33 mouse cellular contexts compared by ENCODE assay signal in genomic region chr2:12229721-12230120, GRCm38 (mm10).
A peak's percentile ranks its signal among the peaks of the same experiment; 100 is the strongest.
DNase-seq lines count a peak whose midpoint lies in the region; ATAC-seq and TF ChIP-seq lines count a peak whose summit lies in the region.
"Had no signal": no experiment of that assay in that cellular context is flagged by ENCODE, and none has a peak within 500 bp of the region (broad histone marks: within the 10 kb centered on the region; RNA-seq: fewer than 3 reads in every experiment).

No protein-coding gene starts in this region.

- no peak overlapping the region for H3K27ac ChIP-seq in liver, adult 2 months (replicated peaks; ENCODE audit: insufficient read depth, low read depth, low read length)
- H3K27ac ChIP-seq in liver, embryonic 11.5 days (ENCODE audit: low read depth, low read length): no peak overlapping the region
- H3K27ac ChIP-seq: embryonic facial prominence, embryonic 10.5 days; embryonic facial prominence, embryonic 13.5 days; gastrocnemius, adult 2 months; heart, embryonic 15.5 days; hindbrain, embryonic 10.5 days; hindbrain, embryonic 13.5 days; intestine, embryonic 15.5 days had no signal

- DNase-seq in adrenal gland, adult 2 months: peak; percentile 28
- no peak for DNase-seq in adrenal gland, postnatal 4 days (ENCODE audit: low spot score in 2 of 2)
- peak; percentile 62 for DNase-seq in liver, adult 2 months (ENCODE audit: extremely low read depth, low read depth, low spot score)
- DNase-seq in liver, embryonic 11.5 days (ENCODE audit: low spot score): no peak
- DNase-seq in adipocyte (ENCODE audit: low spot score): peak; percentile 32
- peak; percentile 79 for DNase-seq in gonadal fat pad, adult 2 months (ENCODE audit: low read depth)
- DNase-seq in right cerebral cortex, postnatal 4 days: no peak
- DNase-seq: B cell, adult 2 months; cerebellum, adult 11-12 months; cerebellum, adult 8-10 months; cerebellum, postnatal 10 days; cerebellum, postnatal 36 days; embryo, embryonic 11 days; forebrain, postnatal 0 days; gastrocnemius, adult 2 months; gastrocnemius, postnatal 14 days; heart, adult 18-20 months; heart, postnatal 10 days; heart, postnatal 36 days; kidney, adult 11 months had no signal

- H3K9ac ChIP-seq in liver, adult 2 months (ENCODE audit: low read depth, low read length): no peak overlapping the region
- H3K9ac ChIP-seq in liver, embryonic 11.5 days (ENCODE audit: low read depth, low read length): no peak overlapping the region
- H3K9ac ChIP-seq: embryonic facial prominence, embryonic 13.5 days; forebrain, postnatal 0 days; heart, embryonic 12.5 days; heart, embryonic 15.5 days; hindbrain, embryonic 13.5 days; intestine, embryonic 15.5 days had no signal

- H3K27me3 ChIP-seq in liver, adult 2 months (ENCODE audit: control insufficient read depth, insufficient read depth, low read length): no peaks in the 10 kb centered on the region
- H3K27me3 ChIP-seq in liver, embryonic 11.5 days (replicated peaks; ENCODE audit: control insufficient read depth, insufficient read depth, low read length): no peaks in the 10 kb centered on the region
- H3K27me3 ChIP-seq: CH12.LX; embryonic facial prominence, embryonic 13.5 days; heart, embryonic 12.5 days; heart, embryonic 15.5 days; hindbrain, embryonic 13.5 days; intestine, embryonic 15.5 days had no signal

- H3K9me3 ChIP-seq in liver, embryonic 11.5 days (ENCODE audit: control insufficient read depth, low read length): no peaks in the 10 kb centered on the region
- H3K9me3 ChIP-seq: embryonic facial prominence, embryonic 10.5 days; embryonic facial prominence, embryonic 13.5 days; G1E; heart, embryonic 12.5 days; heart, embryonic 15.5 days; hindbrain, embryonic 10.5 days; hindbrain, embryonic 13.5 days; intestine, embryonic 15.5 days had no signal

- no peaks in the 10 kb centered on the region for H3K79me2 ChIP-seq in liver, adult 2 months (ENCODE audit: control insufficient read depth, insufficient read depth, low read length)

- WGBS in liver, adult 2 months: 14% methylated on average over 2 of the region's 2 CpGs
- 80% methylated on average over 2 of the region's 2 CpGs for WGBS in liver, embryonic 11.5 days

- ATAC-seq in liver, embryonic 11.5 days (replicated peaks; ENCODE audit: low FRiP score): no peak
- ATAC-seq: activated CD4-positive, CD25-positive, alpha-beta regulatory T cell, adult 4 months; forebrain, embryonic 14.5 days; forebrain, postnatal 0 days; hindbrain, embryonic 16.5 days; intestine, embryonic 15.5 days had no signal

- no peak for TF ChIP-seq POLR2A in liver, adult 2 months (IDR thresholded peaks at IDR 0.05; ENCODE audit: extremely low read depth, insufficient read depth, low read length)

- H3K4me1 ChIP-seq in liver, adult 2 months (ENCODE audit: control insufficient read depth, insufficient read depth, low read length): no peaks in the 10 kb centered on the region; the same call in 1 of the 2 replicates
- H3K4me1 ChIP-seq in liver, embryonic 11.5 days (replicated peaks; ENCODE audit: control insufficient read depth, insufficient read depth, low read length): no peaks in the 10 kb centered on the region
- H3K4me1 ChIP-seq: hindbrain, embryonic 13.5 days; intestine, embryonic 15.5 days had no signal

- no peak overlapping the region for H3K4me2 ChIP-seq in liver, embryonic 11.5 days
- H3K4me2 ChIP-seq: embryonic facial prominence, embryonic 13.5 days; heart, embryonic 12.5 days; heart, embryonic 15.5 days; hindbrain, embryonic 13.5 days; intestine, embryonic 15.5 days had no signal

- no peak for TF ChIP-seq CTCF in liver, adult 2 months (IDR thresholded peaks at IDR 0.05; ENCODE audit: low read depth, low read length)

- H3K36me3 ChIP-seq in liver, adult 2 months (ENCODE audit: control insufficient read depth, insufficient read depth, low read length): no peaks in the 10 kb centered on the region
- H3K36me3 ChIP-seq in liver, embryonic 11.5 days (ENCODE audit: control insufficient read depth, insufficient read depth, low read length): no peaks in the 10 kb centered on the region
- H3K36me3 ChIP-seq: embryonic facial prominence, embryonic 10.5 days; G1E; heart, embryonic 12.5 days; heart, embryonic 15.5 days; hindbrain, embryonic 10.5 days; hindbrain, embryonic 13.5 days; intestine, embryonic 15.5 days had no signal

- H3K4me3 ChIP-seq in liver, adult 2 months (ENCODE audit: insufficient read depth, low read depth, low read length): no peak overlapping the region
- H3K4me3 ChIP-seq in liver, embryonic 11.5 days (ENCODE audit: low read depth, low read length): no peak overlapping the region
- H3K4me3 ChIP-seq: embryonic facial prominence, embryonic 10.5 days; embryonic facial prominence, embryonic 13.5 days; erythroblast, embryonic 14.5 days; gastrocnemius, adult 2 months; heart, embryonic 12.5 days; heart, embryonic 15.5 days; hindbrain, embryonic 10.5 days; hindbrain, embryonic 13.5 days; intestine, embryonic 15.5 days had no signal

Comparison
In these comparisons a context has a peak if more than half of its experiments do, and no peak if none do; other contexts are left out.
1. DNase-seq: peak in adrenal gland, adult 2 months (single experiment), liver, adult 2 months (single experiment), adipocyte (single experiment) and gonadal fat pad, adult 2 months (single experiment); none in adrenal gland, postnatal 4 days (0 of 2), liver, embryonic 11.5 days (single experiment) and right cerebral cortex, postnatal 4 days (single experiment).